Mouse (Mus musculus) forebrain, postnatal 0 days (tissue): ENCODE data around the gene Rsph14. TPM values are rescaled to one million over a fixed set of nuclear protein-coding genes. Genes with fewer than 3 reads are reported as not detected.
A peak's percentile ranks its signal among the peaks of the same experiment; 100 is the strongest.

Experiments
- ATAC-seq: fragments of 200-750 bp; cut with Nextera tagmentation; 2 replicates; pipeline ENCODE4 v1.8.0; 2017; ENCODE audit warnings: mild to moderate bottlenecking, moderate library complexity
- DNase-seq: peaks from one replicate; pipeline ENCODE4 v3.0.0-alpha.2; 2015
- H3K27ac ChIP-seq: fragments of 300-500 bp; sonication (generic); 2 replicates; pipeline ENCODE4 v1.5.1; 2014; ENCODE audit warnings: low read depth, mild to moderate bottlenecking, antibody characterized with exemption, low read length, moderate library complexity, mixed read lengths
- H3K27me3 ChIP-seq: fragments of 300-500 bp; sonication (generic); 2 replicates; pipeline ENCODE4 v1.6.1; 2014; ENCODE audit warnings: mild to moderate bottlenecking, low read length, mixed read lengths; ENCODE audit not compliant: insufficient read depth
- H3K36me3 ChIP-seq: fragments of 300-500 bp; sonication (generic); 2 replicates; pipeline ENCODE4 v1.6.1; 2014; ENCODE audit warnings: mild to moderate bottlenecking, moderate library complexity; ENCODE audit not compliant: insufficient read depth
- H3K4me1 ChIP-seq: fragments of 300-500 bp; sonication (generic); 2 replicates; pipeline ENCODE4 v1.6.1; 2014; ENCODE audit warnings: antibody characterized with exemption; ENCODE audit not compliant: insufficient read depth
- H3K4me2 ChIP-seq: fragments of 300-500 bp; sonication (generic); 2 replicates; pipeline ENCODE4 v1.6.1; 2014; ENCODE audit warnings: low read depth, mild to moderate bottlenecking, moderate library complexity
- H3K4me3 ChIP-seq: fragments of 300-500 bp; sonication (generic); 2 replicates; pipeline ENCODE4 v1.5.1; 2014; ENCODE audit warnings: low read depth, low read length, mixed read lengths
- H3K9ac ChIP-seq: fragments of 300-500 bp; sonication (generic); 2 replicates; pipeline ENCODE4 v1.6.1; 2014; ENCODE audit warnings: mild to moderate bottlenecking
- H3K9me3 ChIP-seq: fragments of 300-500 bp; sonication (generic); 2 replicates; pipeline ENCODE4 v1.6.1; 2016; ENCODE audit warnings: low read length
- CTCF ChIP-seq: sonication (generic); IDR thresholded peaks from 2 replicates; pipeline ENCODE4 v1.5.1; 2016; ENCODE audit warnings: antibody characterized with exemption, control low read depth, low read depth
- WGBS: fragments of 180-500 bp; shearing (Covaris S2); extraction: QIAGEN DNeasy Blood & Tissue Kit; methylation state at CpG from one replicate; pipeline ENCODE4 v1.1.7; 2014; 5-methylcytosine and 5-hydroxymethylcytosine counted together
- polyA plus RNA-seq: library from polyadenylated mRNA; unstranded; fragments of >200 nt; fragmentation: Nextera tagmentation; extraction: Ambion mirVana; gene quantifications from 2 replicates; pipeline ENCODE4 v1.2.1, GENCODE M21; 2015
- total RNA-seq: library from RNA; depleted of rRNA; stranded (reverse); fragments of >200 nt; gene quantifications from 2 replicates; pipeline ENCODE4 v1.2.3, GENCODE M21; 2014

Gene Rsph14
- total and polyA plus RNA-seq, 2 experiments from 2014 or later, result 0.24 to 0.90 TPM

GRCm38 (mm10) chr10:75020271-75020670 is 12.1 kb downstream of the Rsph14 start:
- Histone ChIP-seq H3K4me1 (no peaks in the 10 kb centered on the region), H3K36me3 (peaks cover 6% of the 10 kb centered on the region), H3K9me3 (no peaks in the 10 kb centered on the region), H3K9ac (no peak overlapping the region), H3K4me2 (no peak overlapping the region), H3K4me3 (no peak overlapping the region), H3K27ac (no peak overlapping the region), H3K27me3 (no peaks in the 10 kb centered on the region)
- 72% methylated on average over 2 of the region's 2 CpGs for WGBS
- DNase-seq (no peak), ATAC-seq (no peak)
- no peak for TF ChIP-seq CTCF

GRCm38 (mm10) chr10:75016481-75016880 is 15.9 kb downstream of the Rsph14 start:
- H3K4me3 ChIP-seq, result no peak overlapping the region
- no peaks in the 10 kb centered on the region for H3K4me1 ChIP-seq
- H3K36me3 ChIP-seq, result peaks cover 12% of the 10 kb centered on the region
- no peak for ATAC-seq
- no peaks in the 10 kb centered on the region for H3K9me3 ChIP-seq
- TF ChIP-seq CTCF, result no peak
- H3K27ac ChIP-seq, result no peak overlapping the region
- H3K27me3 ChIP-seq, result no peaks in the 10 kb centered on the region
- WGBS, result 60% methylated on average over 4 of the region's 4 CpGs
- H3K4me2 ChIP-seq, result no peak overlapping the region
- DNase-seq, result no peak
- H3K9ac ChIP-seq, result no peak overlapping the region

DNA sequence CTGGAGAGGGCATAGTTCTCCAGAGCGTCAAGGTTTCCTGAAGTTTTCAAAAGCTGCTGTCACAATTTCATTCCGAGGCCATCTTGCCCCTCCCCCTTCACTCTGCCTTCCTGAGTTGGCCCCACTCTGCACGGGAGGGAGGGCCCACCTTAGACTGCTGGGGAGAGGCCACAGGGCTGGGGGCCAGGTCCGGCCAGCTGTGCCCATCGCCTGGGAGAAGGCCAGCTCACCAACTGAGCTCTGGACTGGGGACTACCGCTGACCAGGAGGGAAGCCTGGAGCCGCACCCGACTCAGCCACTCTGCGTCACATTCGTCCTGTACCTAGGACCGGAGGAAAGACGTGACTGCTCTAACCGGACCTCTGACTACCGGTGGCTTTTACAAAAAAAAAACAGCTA is 16.9 kb downstream of the Rsph14 start:
- Histone ChIP-seq H3K36me3 (peaks cover 12% of the 10 kb centered on the region), H3K4me1 (no peaks in the 10 kb centered on the region), H3K4me2 (no peak overlapping the region), H3K27me3 (no peaks in the 10 kb centered on the region), H3K9ac (no peak overlapping the region), H3K9me3 (no peaks in the 10 kb centered on the region), H3K27ac (no peak overlapping the region), H3K4me3 (no peak overlapping the region)
- DNase-seq (no peak), ATAC-seq (no peak)
- no peak for TF ChIP-seq CTCF
- 73% methylated on average over 14 of the region's 14 CpGs for WGBS

- peak overlapping the region; percentile 21; the same call in 1 of the 2 replicates for H3K27ac ChIP-seq
- DNase-seq, result no peak
- no peak overlapping the region for H3K4me3 ChIP-seq
- no peak for TF ChIP-seq CTCF
- no peak overlapping the region for H3K4me2 ChIP-seq
- H3K36me3 ChIP-seq, result peaks cover 9% of the 10 kb centered on the region
- no peak for ATAC-seq
- no peaks in the 10 kb centered on the region for H3K27me3 ChIP-seq
- peaks cover 8% of the 10 kb centered on the region; the same call in 1 of the 2 replicates for H3K4me1 ChIP-seq
- 82% methylated on average over 15 of the region's 15 CpGs for WGBS
- no peak overlapping the region for H3K9ac ChIP-seq
- H3K9me3 ChIP-seq, result no peaks in the 10 kb centered on the region
Observed at GRCm38 (mm10) chr10:75010704-75011103, 21.7 kb downstream of the Rsph14 start.

- Histone ChIP-seq H3K36me3 (no peaks in the 10 kb centered on the region; the same call in 1 of the 2 replicates), H3K27me3 (no peaks in the 10 kb centered on the region), H3K27ac (no peak overlapping the region), H3K9me3 (no peaks in the 10 kb centered on the region), H3K4me3 (no peak overlapping the region), H3K9ac (no peak overlapping the region), H3K4me1 (peaks cover 8% of the 10 kb centered on the region; the same call in 1 of the 2 replicates), H3K4me2 (no peak overlapping the region)
- peak; percentile 45 for DNase-seq
- ATAC-seq, result peak; percentile 67
- TF ChIP-seq CTCF, result no peak
- 54% methylated on average over 8 of the region's 8 CpGs for WGBS
Observed at GRCm38 (mm10) chr10:75006889-75007662, 25.3 kb downstream of the Rsph14 start.

DNA sequence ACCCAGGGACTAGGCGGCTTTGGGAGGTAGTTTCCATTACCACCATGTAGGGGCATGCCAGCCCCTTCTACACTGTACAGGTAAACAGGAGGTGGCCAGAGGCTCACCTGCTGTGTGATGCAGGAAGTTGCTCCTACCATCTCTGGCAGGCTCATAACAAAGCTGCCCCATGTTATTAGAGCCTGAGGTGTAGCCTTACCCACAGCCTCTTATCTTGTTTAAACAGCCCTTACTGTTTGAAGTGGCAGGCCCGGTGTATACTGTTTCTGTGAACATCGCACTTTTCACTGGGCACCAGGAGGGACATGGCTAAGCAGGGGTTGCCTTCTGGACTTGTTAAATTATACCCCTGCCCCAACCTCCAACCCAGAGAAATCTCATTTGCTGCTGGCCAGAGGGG is 28.3 kb downstream of the Rsph14 start:
- Histone ChIP-seq H3K4me2 (no peak overlapping the region), H3K9me3 (no peaks in the 10 kb centered on the region), H3K36me3 (no peaks in the 10 kb centered on the region; the same call in 1 of the 2 replicates), H3K27me3 (no peaks in the 10 kb centered on the region), H3K4me1 (peaks cover 8% of the 10 kb centered on the region; the same call in 1 of the 2 replicates), H3K27ac (no peak overlapping the region), H3K9ac (no peak overlapping the region), H3K4me3 (no peak overlapping the region)
- TF ChIP-seq CTCF, result no peak
- 81% methylated on average over 3 of the region's 3 CpGs for WGBS
- DNase-seq (no peak), ATAC-seq (no peak)

DNA sequence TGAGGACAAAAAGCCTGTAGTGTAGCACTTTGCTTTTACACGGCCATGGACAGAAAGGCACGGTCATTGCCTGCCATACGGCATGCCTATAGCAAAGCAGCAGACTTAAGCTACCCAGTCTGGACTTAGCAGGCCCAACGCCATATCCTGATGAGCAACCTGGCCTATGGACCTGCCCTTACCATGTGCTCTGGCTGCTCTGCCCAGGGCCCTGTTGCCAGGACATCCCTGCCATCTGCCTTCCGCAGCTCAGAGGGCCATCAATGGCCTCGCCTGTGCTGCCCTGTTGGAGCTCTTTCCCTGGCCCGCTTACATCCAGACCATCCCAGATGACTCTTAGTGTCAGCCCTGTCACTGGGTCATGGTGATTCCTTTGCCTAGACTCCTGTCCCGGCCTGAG is 31.0 kb downstream of the Rsph14 start:
- Histone ChIP-seq H3K9ac (no peak overlapping the region), H3K27ac (no peak overlapping the region), H3K4me1 (no peaks in the 10 kb centered on the region), H3K9me3 (no peaks in the 10 kb centered on the region), H3K4me2 (no peak overlapping the region), H3K27me3 (no peaks in the 10 kb centered on the region), H3K4me3 (no peak overlapping the region), H3K36me3 (peaks cover 4% of the 10 kb centered on the region; the same call in 1 of the 2 replicates)
- WGBS, result 95% methylated on average over 8 of the region's 8 CpGs
- DNase-seq (no peak), ATAC-seq (no peak)
- TF ChIP-seq CTCF, result no peak
